Mouse (Mus musculus) testis, adult 2 months (tissue): ENCODE data around the gene Hoxd8. TPM values are rescaled to one million over a fixed set of nuclear protein-coding genes. Genes with fewer than 3 reads are reported as not detected.
A peak's percentile ranks its signal among the peaks of the same experiment; 100 is the strongest.

Source experiments
- H3K27ac ChIP-seq: fragments of 200-500 bp; 2 replicates; pipeline ENCODE4 v1.5.1; 2012; ENCODE audit warnings: low read depth, low read length; ENCODE audit not compliant: control insufficient read depth, insufficient read depth
- H3K27me3 ChIP-seq: fragments of 200-500 bp; 2 replicates; pipeline ENCODE4 v1.6.1; 2012; ENCODE audit warnings: mild to moderate bottlenecking, low read length, moderate library complexity; ENCODE audit not compliant: control insufficient read depth, insufficient read depth
- H3K36me3 ChIP-seq: fragments of 200-500 bp; 2 replicates; pipeline ENCODE4 v1.6.1; 2012; ENCODE audit warnings: mild to moderate bottlenecking, low read length; ENCODE audit not compliant: control insufficient read depth, insufficient read depth
- H3K4me1 ChIP-seq: fragments of 200-500 bp; 2 replicates; pipeline ENCODE4 v1.6.1; 2012; ENCODE audit warnings: low read length; ENCODE audit not compliant: control insufficient read depth, insufficient read depth
- H3K4me3 ChIP-seq: fragments of 200-500 bp; 2 replicates; pipeline ENCODE4 v1.5.1; 2012; ENCODE audit warnings: low read depth, mild to moderate bottlenecking, low read length, moderate library complexity, mixed read lengths; ENCODE audit not compliant: control insufficient read depth
- CTCF ChIP-seq: fragments of 200-500 bp; IDR thresholded peaks from 2 replicates; pipeline ENCODE4 v1.5.1; 2012; ENCODE audit warnings: low read depth, mild to moderate bottlenecking, inconsistent platforms, low read length, moderate library complexity; ENCODE audit not compliant: control insufficient read depth, insufficient read depth, insufficient replicate concordance
- POLR2A ChIP-seq: fragments of 200-500 bp; IDR thresholded peaks from 2 replicates; pipeline ENCODE4 v1.6.1; 2012; ENCODE audit warnings: low read depth, mild to moderate bottlenecking, inconsistent platforms, low read length, moderate library complexity; ENCODE audit not compliant: control insufficient read depth
- polyA plus RNA-seq: library from polyadenylated mRNA; depleted of rRNA; stranded (reverse); fragments of >200 nt; gene quantifications from 2 replicates; pipeline ENCODE4 v1.2.3, GENCODE M21; 2012

Hoxd8 gene
- polyA plus RNA-seq, 1 experiment: 23.6 TPM

DNA sequence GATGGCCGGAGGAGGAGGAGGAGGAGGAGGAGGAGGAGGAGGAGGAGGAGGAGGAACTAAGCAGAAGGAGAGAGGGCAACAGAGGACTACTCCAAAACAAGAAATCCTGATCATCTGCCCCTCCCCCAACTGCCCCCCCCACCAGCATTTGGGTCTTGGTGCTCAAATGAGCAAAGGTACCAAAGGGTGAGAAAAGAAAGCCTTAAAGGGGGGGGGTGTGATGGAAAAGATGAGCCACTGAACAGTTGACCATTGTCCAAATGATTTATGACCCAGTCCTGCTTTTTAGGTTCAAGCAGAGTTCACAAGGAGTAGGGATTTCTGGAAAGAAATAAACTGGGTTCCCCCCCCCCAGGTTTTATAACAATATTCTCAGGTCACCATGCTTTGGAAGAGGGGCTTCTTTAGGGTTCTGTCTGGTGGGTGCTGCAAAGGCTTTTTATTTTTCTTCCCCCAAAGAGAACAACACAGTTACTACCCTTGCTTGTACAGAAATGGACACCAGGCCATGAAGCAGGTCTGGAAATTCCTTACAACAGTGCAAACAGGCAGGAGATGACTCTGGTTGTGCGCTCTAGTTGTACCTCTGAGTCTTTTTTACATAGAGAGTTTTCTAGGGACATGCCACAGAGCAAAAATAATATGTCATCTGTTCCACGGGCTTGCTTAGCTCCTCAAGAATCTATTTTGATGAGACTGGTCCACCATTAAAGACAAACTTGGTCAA is 37.0 kb downstream of the Hoxd8 start:
- no peak for TF ChIP-seq CTCF
- TF ChIP-seq POLR2A: no peak
- Histone ChIP-seq H3K36me3 (no peaks in the 10 kb centered on the region), H3K4me1 (peaks cover 6% of the 10 kb centered on the region; the same call in 1 of the 2 replicates), H3K27ac (no peak overlapping the region), H3K4me3 (no peak overlapping the region), H3K27me3 (peaks cover 2% of the 10 kb centered on the region)

DNA sequence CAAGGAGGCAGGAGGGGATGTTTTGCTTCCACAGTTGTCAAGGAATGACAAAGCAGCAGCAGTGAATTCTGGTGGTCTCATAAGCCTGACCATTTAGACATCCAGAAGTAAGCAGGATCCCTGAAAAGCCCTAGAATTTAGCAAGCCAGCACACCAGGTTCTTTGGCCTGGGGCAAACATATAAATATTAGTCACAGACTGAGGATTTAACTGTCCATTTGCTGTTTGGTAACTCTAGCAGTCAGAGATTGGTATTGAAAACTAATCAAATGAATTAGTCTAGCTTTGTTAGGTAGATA is 37.5 kb downstream of the Hoxd8 start:
- Histone ChIP-seq H3K4me1 (peaks cover 10% of the 10 kb centered on the region), H3K36me3 (no peaks in the 10 kb centered on the region), H3K27ac (no peak overlapping the region), H3K27me3 (peaks cover 2% of the 10 kb centered on the region), H3K4me3 (no peak overlapping the region)
- TF ChIP-seq CTCF (no peak), POLR2A (no peak)

DNA sequence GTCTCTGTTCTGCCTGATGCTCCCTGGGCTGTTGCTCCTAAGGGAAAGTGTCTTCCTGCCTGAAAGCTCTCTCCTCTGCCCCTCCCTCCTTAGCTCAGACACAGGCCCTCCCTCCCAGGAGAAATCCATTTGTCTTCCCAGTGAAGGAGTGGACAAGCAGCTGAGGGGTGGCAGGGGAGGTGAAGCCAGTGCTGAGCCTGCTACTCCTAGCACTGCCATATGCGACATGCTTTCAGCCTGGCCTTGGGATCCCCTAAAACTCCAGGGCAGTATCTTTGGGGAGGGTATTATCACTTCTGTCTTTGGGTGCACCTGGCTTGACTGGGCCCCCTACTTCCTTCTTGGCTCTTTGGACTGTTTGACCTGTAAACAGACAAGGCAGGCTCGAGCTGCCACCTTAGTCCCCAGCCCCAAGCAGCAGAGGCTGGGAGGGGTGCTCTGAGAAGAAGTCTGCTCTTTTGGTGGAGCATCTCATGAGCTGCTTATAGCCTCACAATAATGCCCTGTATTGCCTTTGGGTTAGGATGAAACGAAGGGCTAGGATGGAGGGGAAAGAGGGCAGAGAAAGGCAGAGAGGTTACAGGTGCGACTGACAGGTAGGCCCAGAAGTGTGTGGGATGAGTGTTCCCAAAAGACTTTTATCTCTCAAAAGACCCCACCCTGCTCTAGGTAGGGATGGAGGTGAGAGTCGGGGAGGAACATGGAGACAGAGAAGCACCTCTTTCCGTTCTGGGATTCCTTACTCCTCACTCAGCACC is 41.3 kb downstream of the Hoxd8 start:
- Histone ChIP-seq H3K4me3 (no peak overlapping the region; the same call in 1 of the 2 replicates), H3K27me3 (peaks cover 3% of the 10 kb centered on the region), H3K4me1 (peaks cover 19% of the 10 kb centered on the region), H3K27ac (no peak overlapping the region), H3K36me3 (no peaks in the 10 kb centered on the region)
- TF ChIP-seq CTCF (no peak), POLR2A (no peak)

DNA sequence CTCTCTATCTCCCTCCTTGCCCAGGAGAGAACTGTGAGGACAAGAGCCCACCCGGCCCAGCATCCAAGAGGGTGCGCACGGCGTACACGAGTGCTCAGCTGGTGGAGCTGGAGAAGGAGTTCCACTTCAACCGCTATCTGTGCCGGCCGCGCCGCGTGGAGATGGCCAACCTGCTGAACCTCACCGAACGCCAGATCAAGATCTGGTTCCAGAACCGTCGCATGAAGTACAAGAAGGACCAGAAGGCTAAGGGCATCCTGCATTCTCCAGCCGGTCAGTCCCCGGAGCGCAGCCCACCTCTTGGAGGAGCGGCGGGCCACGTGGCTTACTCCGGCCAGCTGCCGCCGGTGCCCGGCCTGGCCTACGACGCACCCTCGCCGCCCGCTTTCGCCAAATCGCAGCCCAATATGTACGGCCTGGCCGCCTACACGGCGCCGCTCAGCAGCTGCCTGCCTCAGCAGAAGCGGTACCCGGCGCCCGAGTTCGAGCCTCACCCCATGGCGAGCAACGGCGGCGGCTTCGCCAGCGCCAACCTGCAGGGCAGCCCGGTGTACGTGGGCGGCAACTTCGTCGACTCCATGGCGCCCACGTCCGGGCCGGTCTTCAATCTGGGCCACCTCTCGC is 42.0 kb downstream of the Hoxd8 start:
- peaks cover 3% of the 10 kb centered on the region for H3K27me3 ChIP-seq
- peaks cover 19% of the 10 kb centered on the region for H3K4me1 ChIP-seq
- peak overlapping the region; percentile 30 for H3K4me3 ChIP-seq
- H3K27ac ChIP-seq: no peak overlapping the region
- H3K36me3 ChIP-seq: no peaks in the 10 kb centered on the region
- TF ChIP-seq POLR2A (no peak; the same call in 1 of the 2 replicates), CTCF (no peak)

DNA sequence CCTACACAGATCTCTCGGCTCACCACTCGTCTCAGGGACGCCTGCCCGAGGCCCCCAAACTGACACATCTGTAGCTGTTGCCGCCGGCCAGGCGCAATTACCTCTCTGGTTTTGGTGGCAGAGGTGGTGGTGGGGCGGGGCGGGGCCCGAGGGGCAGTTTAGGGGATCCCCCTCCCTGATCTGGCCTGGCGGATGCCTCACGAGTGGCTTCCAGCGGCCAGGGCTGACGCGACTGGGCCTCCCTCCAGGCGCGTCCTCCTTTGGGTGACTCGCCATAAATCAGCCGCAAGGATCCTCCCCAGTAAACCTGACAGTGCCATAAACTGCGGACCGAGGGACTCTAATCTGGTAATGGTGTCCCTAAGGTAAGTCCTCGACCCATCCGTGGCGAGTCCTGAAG is 42.6 kb downstream of the Hoxd8 start:
- H3K4me1 ChIP-seq: peaks cover 19% of the 10 kb centered on the region
- no peak for TF ChIP-seq CTCF
- no peak for TF ChIP-seq POLR2A
- H3K27ac ChIP-seq: no peak overlapping the region
- peak overlapping the region; percentile 30 for H3K4me3 ChIP-seq
- H3K27me3 ChIP-seq: peaks cover 5% of the 10 kb centered on the region
- H3K36me3 ChIP-seq: no peaks in the 10 kb centered on the region

DNA sequence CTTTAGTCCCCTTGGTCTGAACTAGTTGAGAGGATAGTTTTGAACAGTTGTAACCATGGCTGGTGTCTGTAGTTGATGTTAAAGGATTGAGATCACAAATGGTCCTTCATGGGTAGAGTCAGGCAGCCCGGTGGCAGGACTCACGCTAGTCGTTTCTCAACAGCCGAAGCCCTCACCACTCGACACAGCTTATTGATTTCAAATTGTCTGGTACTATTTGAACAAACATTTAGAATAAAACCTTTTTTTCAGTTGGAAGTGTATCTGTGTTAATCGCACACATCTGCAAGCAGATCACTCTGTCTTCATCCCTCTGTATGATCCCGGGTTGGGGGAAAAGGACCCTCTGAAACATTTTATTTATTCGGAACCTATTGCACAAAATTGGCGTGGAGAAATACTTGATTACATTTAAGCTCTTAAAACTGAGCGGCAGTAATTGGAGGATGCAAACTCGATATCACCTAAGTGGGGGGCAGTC is 43.3 kb downstream of the Hoxd8 start:
- Histone ChIP-seq H3K4me3 (no peak overlapping the region), H3K27me3 (peaks cover 5% of the 10 kb centered on the region), H3K4me1 (peaks cover 23% of the 10 kb centered on the region), H3K36me3 (no peaks in the 10 kb centered on the region), H3K27ac (no peak overlapping the region)
- no peak for TF ChIP-seq POLR2A
- no peak for TF ChIP-seq CTCF

DNA sequence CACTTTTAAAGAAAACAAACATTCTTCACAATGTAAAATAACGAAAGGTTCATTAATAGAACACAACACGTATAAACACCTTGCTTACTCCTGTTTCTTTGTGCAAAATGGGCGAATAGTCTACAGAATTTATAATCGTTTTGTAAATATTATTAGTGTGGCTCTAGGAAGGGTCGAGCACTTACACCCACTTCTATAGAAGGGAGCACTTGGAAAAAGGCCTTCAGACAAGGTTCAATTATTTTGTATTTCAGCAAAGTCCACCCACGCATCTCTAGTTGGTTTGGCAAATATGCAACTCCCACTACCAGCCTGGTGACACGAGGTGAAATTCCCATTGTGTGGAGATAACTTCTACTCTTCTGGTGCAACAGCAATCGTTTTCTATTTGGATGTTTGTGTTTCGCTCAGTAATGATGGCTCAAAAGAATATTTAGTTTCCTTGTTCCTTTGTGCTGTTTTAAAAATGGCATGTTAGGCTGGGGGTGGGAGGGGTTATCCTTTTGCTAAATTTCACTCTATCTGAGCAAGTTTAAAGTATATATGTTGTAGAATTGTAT is 44.1 kb downstream of the Hoxd8 start:
- TF ChIP-seq CTCF (no peak), POLR2A (no peak)
- Histone ChIP-seq H3K36me3 (no peaks in the 10 kb centered on the region), H3K4me1 (peaks cover 30% of the 10 kb centered on the region), H3K27ac (no peak overlapping the region), H3K27me3 (peaks cover 8% of the 10 kb centered on the region), H3K4me3 (no peak overlapping the region)
